Mouse (Mus musculus): ENCODE results near the gene Tnfsf13b. TPM values are rescaled to one million over a fixed set of nuclear protein-coding genes. Genes with fewer than 3 reads are reported as not detected.

Tnfsf13b gene
- polyA plus RNA-seq, 1 experiment from 2014 or later = 0.23 TPM

DNA sequence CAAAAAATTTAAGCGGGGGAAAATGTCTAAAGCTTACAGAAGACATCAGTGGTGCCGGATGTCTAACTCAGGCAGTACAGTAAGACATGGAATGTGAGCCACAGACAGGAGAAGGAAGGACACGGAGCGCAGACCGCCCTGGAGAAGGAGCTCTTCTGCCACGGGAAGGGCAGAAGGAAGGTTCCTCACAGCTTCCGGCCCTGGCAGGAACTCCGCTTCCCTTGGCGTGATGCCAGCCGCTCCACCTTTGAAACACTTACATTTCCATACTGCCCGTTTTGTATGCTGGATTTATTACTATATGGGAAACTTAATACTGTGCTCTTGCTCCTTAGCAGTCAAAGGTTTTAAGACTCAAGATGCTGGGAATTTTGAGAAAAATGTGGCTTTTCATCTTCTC lies 60.6 kb downstream of the Tnfsf13b start:
- H3K4me1 ChIP-seq (ENCODE audit: control insufficient read depth, insufficient read depth, low read length) = no peaks in the 10 kb centered on the region
- no peaks in the 10 kb centered on the region for H3K9me3 ChIP-seq (replicated peaks; ENCODE audit: control insufficient read depth, low read length, poor library complexity, severe bottlenecking)
- no peak overlapping the region for H3K4me2 ChIP-seq (ENCODE audit: low read length)
- no peak overlapping the region for H3K4me3 ChIP-seq (ENCODE audit: low read depth, low read length)
- ATAC-seq = no peak
- H3K27ac ChIP-seq (ENCODE audit: low read length) = no peak overlapping the region
- H3K9ac ChIP-seq (ENCODE audit: low read depth, low read length) = no peak overlapping the region
- no peaks in the 10 kb centered on the region for H3K27me3 ChIP-seq (ENCODE audit: control insufficient read depth, insufficient read depth, low read depth, low read length)
- WGBS = 83% methylated on average over 11 of the region's 11 CpGs
- H3K36me3 ChIP-seq (ENCODE audit: control insufficient read depth, insufficient read depth, low read length) = no peaks in the 10 kb centered on the region

DNA sequence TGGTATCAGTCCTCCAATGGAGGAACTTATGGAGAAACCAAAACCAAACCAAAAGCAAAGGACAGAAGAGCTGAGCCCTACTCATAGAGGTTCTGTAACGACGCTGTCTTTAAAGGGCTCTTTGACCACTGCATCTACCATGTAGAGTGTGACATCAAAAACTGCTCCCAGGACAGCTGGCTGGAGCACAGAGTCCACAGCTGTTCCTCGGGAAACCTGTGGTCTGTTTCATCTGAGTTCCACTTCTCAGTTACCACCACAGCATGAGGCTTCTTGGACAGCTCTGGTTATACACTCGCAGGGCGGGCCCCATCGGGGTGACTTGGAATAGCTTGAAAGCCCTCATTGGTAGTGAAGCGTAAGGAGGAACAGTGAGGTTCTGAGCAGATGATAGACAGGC lies 61.5 kb downstream of the Tnfsf13b start:
- 84% methylated on average over 7 of the region's 7 CpGs for WGBS
- H3K9ac ChIP-seq (ENCODE audit: low read depth, low read length) = no peak overlapping the region

DNA sequence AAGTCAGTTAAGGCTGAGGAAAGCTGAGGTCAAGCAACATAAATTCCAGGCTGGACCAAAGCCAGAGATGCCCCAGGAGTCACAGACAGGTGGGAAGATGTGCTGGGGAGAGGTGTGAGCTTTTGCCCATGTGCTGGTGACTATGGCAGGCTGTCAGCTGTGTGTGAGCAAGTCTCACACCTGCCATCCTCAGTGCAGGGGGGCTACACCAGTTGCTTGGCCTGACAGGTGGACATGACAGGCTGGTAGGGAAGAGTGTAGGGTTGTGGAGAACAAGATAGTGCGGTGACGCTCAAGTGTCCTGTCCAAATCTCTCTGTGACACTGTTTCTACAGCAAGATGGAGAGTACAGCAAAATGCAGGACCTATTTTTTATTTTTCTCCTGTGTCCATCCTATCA lies 66.1 kb downstream of the Tnfsf13b start:
- WGBS = 89% methylated on average over 2 of the region's 2 CpGs
- no peaks in the 10 kb centered on the region for H3K9me3 ChIP-seq (replicated peaks; ENCODE audit: control insufficient read depth, low read length, poor library complexity, severe bottlenecking)
- H3K36me3 ChIP-seq (ENCODE audit: control insufficient read depth, insufficient read depth, low read length) = no peaks in the 10 kb centered on the region
- no peaks in the 10 kb centered on the region for H3K4me1 ChIP-seq (ENCODE audit: control insufficient read depth, insufficient read depth, low read length)
- no peak overlapping the region for H3K4me2 ChIP-seq (ENCODE audit: low read length)
- no peaks in the 10 kb centered on the region for H3K27me3 ChIP-seq (ENCODE audit: control insufficient read depth, insufficient read depth, low read depth, low read length)
- H3K4me3 ChIP-seq (ENCODE audit: low read depth, low read length) = no peak overlapping the region
- no peak overlapping the region for H3K27ac ChIP-seq (ENCODE audit: low read length)
- no peak overlapping the region for H3K9ac ChIP-seq (ENCODE audit: low read depth, low read length)
- no peak for ATAC-seq

More for the DNA sequence above, 61.5 kb downstream of the Tnfsf13b start:
- no peaks in the 10 kb centered on the region for H3K27me3 ChIP-seq (ENCODE audit: control insufficient read depth, insufficient read depth, low read depth, low read length)
- no peaks in the 10 kb centered on the region for H3K36me3 ChIP-seq (ENCODE audit: control insufficient read depth, insufficient read depth, low read length)
- no peaks in the 10 kb centered on the region for H3K9me3 ChIP-seq (replicated peaks; ENCODE audit: control insufficient read depth, low read length, poor library complexity, severe bottlenecking)
- no peak for ATAC-seq
- H3K4me3 ChIP-seq (ENCODE audit: low read depth, low read length) = no peak overlapping the region
- no peak overlapping the region for H3K4me2 ChIP-seq (ENCODE audit: low read length)
- H3K4me1 ChIP-seq (ENCODE audit: control insufficient read depth, insufficient read depth, low read length) = no peaks in the 10 kb centered on the region
- H3K27ac ChIP-seq (ENCODE audit: low read length) = no peak overlapping the region

Other genes with a start within 250 kb of the Tnfsf13b start
- 31.5 and 34.3 TPM in 2 replicates for gene Fam155a, start 235.3 kb upstream of the Tnfsf13b start, polyA plus RNA-seq (2015; fragmentation: Nextera tagmentation; extraction: Ambion mirVana)
- gene Gm10217, start 142.2 kb upstream of the Tnfsf13b start, polyA plus RNA-seq (2015; fragmentation: Nextera tagmentation; extraction: Ambion mirVana) = not detected in 2 replicates
- 14.1 and 14.2 TPM in 2 replicates for gene Lig4, start 28.8 kb upstream of the Tnfsf13b start, polyA plus RNA-seq (2015; fragmentation: Nextera tagmentation; extraction: Ambion mirVana)
- 12.2 and 12.7 TPM in 2 replicates for gene Abhd13, start 28.8 kb upstream of the Tnfsf13b start, polyA plus RNA-seq (2015; fragmentation: Nextera tagmentation; extraction: Ambion mirVana)
- 7.2 and 7.4 TPM in 2 replicates for gene Myo16, start 147.4 kb downstream of the Tnfsf13b start, polyA plus RNA-seq (2015; fragmentation: Nextera tagmentation; extraction: Ambion mirVana)

Measured in midbrain, embryonic 16.5 days (tissue).